Mouse (Mus musculus) right cerebral cortex, postnatal 4 days (tissue): ENCODE measurements around the gene Anapc13.

Experiments
- DNase-seq: peaks from one replicate; pipeline ENCODE4 v3.0.0-alpha.2; 2022

The Anapc13 gene

DNA sequence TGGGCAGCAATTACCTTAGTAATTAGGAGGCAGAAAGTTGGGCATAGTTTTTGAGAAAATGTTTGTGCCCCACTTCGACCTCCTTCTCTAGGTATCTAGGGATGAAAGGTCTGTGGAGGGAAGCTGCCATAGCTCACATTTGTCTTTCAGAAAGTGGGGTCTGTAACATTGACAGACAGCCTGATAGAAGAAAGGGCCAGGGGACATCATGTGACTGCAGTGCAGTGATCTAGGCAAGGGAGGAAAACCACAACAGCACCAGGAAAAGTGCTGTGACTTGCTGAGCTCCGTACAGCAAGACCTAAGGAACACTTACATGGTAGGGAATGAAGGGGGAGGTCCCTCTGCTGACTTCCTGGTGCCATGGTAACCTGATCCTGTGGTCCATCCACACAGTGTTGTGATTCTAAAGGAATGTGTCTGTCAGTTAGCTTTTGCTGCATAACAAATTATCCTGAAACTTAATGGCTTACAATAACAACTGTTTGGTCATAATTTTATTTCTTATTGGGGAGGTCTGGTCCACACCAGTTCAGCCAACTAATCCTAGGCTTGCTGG is 5.6 kb downstream of the Anapc13 start:
- DNase-seq = no peak

DNA sequence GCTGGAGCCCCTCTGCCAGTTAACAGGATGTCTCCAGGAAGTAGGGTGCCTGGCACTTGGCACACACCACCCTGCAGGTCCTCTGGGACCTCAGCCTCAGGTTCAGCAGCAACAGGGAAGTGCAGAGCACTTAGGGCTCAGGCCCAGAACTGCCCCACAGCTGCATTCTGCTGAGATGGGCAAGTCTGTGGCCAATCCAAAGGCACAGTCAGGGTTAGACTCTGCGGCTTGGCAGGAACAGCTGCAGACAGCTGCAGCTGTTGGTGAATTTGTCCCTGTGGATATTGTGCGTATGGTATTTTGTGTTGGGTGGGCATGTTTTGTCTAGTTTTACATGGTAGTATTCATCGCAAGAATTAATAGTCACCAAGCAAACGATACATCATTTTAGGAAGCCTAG is 6.1 kb downstream of the Anapc13 start:
- DNase-seq = no peak

DNA sequence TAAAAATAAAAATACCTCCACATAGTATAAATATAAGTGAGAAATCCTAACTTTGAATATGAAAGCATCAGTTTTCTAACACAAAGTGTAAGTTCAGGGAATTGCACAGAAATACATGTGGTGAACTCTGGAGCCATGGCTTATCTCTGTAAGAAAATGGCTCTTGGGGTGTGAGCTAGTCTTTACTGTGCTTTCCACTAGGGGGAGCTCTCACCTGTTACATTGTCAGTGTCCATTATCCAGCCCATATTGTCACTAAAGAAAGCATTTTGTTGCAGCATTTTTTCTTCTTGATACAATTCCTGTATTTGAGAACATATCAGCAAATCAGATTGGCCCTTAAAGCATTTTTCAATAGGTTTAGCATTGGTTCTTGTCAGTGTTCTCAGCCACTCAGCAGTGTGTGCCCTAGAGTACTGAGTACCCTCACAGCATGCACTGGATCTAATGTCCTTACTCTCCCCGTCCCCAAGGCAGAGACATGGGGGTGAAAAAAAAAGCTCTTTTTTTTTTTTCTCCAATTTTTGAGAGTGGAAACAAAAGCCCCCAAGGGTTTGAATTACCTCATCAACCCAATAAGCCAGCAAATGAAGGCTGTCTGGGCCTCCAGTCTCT is 6.9 kb downstream of the Anapc13 start:
- DNase-seq = peak; percentile 32

DNA sequence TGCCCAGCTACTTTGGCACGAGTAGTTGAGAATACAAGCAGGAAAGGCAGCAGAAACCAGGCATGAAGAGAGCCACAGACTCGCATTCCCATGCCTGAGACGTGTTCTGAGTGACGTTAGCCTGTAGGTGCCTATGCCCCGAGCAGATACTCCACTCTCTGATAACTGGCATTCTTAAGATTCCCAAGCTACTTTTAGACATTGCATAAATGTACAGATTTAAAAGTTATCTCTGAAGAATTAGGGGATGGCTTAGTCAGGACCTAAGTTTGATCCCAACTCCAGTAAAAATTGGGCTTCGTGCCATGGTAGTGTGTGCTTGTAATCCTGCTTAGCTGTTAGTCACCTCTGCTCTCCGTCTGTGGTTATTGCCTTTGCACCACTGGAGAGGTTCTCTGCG is 8.4 kb downstream of the Anapc13 start:
- no peak for DNase-seq

DNA sequence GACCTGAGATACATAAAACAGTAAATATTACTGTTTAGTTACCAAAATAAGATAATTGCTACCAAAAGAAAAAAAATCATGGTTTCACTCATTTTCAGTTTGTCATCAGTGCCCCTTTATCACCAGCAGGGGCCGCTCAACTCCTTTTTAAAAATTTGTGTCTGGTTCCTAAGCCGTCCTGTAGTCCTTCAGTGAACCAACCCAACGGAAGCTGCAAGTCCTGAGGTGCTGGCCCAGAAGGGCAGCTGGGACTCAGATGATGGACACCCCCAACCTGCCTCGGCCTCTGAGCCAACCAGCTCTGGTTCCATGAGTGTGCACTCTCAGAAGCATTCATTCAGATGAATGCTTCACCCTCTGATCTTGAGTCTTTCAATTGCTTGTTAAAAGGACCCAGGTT is 10.5 kb downstream of the Anapc13 start:
- DNase-seq = peak; percentile 68

DNA sequence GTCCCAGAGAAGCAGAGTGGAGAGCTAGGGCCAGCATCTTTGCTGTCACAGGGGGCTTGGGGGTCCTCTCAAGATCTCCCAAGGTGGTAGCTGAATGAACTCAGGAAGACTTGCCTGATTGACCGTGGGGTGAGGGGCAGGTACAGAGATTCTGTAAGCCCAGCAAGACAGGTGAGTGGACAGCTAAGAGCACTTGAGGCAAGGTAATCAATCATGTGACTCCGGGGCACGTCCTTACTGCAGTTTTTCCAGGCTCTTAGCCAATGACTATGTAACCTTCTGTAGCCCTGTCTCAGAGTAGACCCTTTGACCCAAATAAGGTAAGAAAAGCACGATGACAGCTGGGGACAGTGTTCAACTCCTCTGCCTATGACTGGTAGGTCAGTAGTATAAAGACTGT is 11.0 kb downstream of the Anapc13 start:
- no peak for DNase-seq

DNA sequence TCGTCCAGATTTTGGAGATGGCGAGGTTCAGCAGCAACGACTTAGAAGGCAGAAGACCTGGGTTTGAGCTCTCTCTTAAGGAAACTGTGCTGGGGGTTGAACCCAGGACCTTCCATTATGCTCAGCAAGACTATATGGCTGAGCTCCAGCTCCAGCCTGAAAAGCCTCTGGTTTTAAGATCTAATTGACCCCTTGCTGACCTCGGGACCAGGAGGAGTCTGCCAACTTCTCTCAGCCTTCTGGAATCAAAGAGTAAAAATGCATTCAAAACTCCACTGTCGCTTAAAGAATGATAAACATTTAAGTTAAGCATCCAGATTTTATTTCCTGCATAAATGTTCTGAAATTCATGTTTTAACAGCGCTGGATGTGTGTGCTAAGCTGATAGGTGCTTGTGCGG is 12.9 kb downstream of the Anapc13 start:
- no peak for DNase-seq

DNA sequence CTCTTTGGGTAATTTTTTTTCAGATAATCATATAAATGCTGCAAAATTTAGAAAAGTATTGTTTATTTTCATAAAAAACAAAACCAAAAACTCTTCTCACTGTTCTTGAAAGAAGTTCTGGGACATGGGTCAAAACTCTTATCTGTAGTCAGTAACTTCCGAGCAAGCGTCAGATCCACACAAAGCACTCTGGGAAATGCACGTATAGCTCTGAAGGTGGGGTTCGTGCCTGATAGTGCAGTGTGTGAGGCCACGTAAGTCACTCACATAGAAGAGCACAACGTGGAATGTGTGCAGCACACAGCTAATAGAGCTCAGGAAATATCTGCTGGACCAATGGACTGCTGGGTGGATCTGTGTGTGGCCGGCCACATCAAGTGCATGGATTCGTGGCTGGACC is 13.4 kb downstream of the Anapc13 start:
- no peak for DNase-seq

DNA sequence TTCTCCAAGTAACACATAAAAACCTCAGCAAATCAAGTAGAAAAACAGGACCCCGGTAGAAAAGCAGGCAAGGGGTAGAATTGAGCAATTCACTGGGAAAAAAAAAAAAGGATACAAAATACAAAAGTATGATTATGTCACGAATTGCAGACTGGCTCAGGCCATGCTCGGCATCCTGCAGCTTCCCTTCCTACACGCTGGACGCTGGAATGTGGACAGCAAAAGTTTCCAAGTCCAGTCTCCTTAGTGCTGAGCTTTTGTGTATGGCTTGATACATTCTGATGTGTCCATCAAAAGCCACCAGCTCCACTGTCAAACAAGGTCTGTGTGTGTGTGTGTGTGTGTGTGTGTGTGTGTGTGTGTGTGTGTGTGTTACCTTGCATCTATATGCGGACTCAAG is 15.4 kb downstream of the Anapc13 start:
- DNase-seq = no peak

DNA sequence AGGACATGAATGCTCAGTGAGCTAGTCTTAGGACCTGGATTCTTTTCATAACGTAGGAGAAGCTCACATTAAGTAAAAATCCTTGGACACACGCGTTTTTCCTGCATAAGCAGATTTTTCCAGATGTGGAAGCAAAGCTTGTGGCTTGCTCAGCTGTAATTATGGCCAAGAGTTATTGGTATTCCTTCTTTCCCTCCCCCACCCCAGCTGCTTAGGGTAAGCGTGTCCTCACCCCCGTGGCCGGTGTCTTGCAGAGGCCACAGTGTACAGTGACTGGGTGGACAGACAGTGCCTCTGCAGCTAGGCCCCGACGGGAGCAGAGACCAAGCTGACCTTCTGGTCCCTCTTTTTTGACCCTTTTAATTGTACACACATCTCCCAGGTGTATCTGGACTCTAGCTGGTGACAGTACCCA is 17.0 kb downstream of the Anapc13 start:
- DNase-seq = no peak

DNA sequence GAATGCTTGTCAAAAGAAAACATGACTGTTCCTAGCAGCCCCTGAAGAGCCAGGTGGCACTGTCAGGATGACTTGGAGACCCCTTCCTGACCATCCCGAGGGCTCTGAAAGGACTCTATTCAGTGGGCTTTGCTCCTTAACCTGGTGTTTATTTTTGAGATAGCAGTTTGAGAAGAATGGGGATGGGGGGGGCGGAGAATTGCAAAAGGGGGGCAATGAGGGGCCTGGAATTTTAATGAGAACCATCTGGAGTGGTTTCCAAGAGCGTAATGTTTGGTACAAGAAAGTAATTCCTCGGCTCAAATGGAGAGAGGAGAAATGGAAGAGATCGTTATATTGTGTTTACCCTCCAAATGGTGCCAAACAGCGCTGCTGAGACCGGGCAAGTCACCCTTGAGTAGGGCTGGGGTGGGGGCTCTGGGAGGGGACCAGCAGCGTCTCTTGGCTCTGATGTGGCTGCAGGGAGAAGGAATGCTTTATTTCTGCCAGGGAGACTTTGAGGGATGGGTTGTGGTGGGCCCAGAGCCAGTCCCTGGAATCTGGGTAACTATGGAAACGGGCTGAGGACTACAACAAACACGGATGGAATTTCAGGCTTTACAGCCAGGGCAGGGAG is 17.5 kb downstream of the Anapc13 start:
- peak; percentile 73 for DNase-seq

DNA sequence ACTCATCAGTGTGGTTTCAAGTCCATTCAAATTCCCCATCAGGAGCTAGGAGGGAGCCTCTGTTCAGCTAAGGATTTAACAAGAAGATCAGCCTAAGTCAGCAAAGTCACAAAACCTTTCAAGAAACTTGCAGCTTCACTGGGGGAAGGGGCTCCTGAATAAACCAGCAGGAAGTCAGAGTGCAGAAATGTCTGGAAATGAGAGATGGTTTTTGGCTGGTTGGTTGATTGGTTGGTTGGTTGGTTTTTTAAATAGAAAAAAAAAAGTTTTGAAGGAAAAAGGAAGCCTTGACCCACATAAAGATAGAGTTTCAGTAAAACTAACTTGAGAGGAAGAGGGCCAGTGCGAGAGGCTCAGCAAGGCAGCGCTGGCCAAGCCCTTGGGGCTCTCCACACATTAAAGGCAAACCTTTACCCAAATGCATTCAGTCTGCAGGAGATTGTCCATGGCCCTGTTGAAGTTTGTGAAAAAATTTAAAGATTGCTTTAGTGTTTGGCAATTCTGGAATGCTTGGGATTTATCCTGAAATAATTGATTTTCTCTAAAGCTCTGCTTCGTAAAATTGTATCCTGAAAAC is 19.1 kb downstream of the Anapc13 start:
- no peak for DNase-seq

DNA sequence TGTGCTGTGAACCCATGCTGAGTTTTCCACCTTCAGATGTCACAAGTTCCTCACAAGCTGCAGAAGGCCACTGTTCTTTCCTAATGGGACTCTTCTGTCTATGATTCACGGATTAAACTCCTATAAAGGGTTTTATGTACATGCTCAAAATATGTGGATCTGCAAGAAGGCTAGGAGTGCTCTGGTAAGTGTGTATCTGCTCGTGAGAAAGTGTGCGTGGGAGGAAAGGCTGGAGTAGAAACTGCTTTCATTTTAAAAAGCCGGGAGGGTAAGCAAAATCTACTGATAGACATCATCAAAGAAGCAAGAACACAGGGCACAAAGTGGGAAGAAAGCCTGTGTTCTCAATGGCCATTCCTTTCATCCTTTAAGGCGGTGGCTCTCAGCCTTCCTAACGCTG is 20.9 kb downstream of the Anapc13 start:
- no peak for DNase-seq

DNA sequence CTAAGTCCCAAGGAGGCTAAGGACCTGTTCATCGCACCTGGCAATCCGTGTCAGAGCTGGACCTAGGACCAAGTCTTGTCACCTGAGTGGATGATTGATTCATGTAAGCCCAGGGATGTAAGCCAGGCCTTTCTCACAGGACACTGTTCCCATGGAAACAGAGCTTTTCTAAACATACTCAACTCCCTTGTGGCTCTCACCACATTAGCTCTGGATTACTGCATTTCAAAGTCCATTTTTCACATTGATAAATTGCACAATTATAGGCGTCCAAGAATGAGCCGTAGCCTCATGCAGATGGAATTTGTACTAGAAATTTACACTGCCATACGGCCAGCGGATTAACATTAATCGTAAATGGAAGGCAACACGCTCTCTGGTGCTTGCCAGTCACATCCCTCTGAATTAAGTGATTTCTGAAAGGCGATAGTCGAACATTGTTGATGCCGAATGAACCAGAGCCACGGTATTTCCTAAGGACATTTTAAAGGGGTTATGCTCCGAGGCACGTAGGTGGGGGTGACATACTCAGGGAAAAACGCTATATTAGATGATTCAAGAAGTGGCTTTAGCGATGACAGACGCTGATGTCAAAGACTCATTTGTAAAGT is 23.9 kb downstream of the Anapc13 start:
- DNase-seq = no peak

DNA sequence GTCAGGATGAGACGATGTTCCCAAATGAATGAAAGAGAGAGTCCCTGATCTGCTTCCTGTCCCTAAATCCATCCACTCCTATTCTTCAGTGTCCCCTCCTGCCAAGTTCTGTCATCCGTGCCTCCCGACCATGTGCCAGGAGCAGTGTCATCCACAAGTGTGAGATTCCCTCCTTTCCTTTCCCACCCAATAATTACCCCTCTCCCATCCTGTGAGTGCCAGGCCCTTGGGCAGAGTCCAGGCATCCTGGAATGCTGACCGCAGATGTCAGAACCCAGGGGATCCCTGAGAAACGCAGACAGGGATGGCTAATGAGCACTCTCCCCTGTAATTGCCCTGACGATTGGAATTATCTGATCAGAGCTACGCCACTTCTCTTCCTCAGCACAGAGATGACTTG is 24.5 kb downstream of the Anapc13 start:
- no peak for DNase-seq

DNA sequence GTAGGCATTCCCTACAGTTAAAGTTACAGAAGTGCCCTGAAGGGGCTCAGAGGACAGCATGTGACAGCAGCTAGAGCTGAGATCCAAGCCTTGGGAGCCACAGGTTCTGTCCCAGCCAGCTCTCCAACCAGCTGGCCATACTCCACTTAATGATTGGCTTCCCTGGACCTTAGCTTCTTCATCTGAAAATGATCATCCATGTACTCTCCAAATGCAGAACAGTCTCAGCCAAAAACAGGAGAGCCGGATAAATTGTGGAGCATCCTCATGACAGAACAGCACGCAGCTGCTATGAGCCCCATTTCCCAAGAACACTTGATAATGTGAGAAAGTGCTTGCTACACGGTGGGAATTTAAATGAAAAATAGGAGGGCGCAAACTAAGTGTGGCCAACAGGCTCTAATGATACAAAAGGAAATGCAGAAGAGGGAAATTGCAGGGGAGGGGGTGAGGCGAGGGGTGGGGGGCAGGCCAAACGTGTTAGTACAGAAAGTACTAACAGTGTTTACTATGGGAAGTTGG is 25.2 kb downstream of the Anapc13 start:
- DNase-seq = no peak

DNA sequence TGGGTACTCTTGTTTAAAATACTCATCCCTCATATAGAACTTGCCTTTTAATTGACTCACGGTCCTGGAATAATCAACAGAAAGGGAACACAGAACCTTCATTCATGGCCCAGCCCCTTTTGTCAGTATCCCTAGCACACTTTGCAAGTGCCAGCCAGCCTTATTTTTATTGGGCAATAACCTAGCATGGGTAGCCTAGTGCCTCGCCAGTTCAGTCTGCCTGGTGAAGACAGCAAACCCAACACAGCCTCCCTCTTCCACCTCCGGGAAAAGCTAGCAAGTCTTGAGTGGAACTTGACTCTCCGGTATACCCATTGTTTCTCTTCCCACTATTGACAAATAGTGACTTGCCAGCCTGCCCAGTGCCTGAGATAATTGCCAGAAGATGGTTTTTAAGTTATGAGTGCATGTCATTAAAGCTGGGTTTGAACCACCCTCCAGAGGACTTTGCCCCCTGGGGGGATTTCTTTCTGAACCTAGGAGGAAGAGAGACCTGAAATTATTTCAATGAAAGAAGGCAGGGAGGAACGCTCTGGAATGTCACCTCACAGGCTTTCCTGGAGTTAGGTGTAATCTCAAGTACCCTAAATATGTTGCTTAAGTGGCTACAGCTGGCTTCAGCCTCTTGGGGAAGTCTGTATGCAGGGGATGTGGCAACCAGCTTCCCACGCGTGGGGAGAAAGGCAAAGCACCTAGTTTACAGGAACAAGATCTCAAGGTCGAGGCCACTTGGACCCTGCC is 30.4 kb downstream of the Anapc13 start:
- no peak for DNase-seq

DNA sequence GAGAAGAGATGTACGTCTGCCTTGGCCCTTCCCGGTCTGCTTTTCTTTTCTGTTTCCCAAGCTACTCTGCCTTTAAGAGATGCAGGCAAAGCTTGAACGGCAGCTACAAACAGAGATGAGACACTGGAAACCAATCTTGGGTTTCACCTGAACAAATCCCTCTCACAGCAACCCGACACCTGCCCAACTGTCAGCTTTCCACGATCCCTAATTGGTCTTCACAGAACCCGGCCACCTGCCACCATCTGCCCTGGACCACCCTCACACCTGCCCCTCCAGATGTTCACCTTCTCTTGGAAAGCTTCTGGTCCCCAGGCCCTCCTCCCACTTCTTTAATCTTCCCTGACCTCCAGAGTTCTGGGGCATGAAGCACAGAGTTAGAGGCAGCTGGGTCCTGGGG is 42.0 kb downstream of the Anapc13 start:
- no peak for DNase-seq

DNA sequence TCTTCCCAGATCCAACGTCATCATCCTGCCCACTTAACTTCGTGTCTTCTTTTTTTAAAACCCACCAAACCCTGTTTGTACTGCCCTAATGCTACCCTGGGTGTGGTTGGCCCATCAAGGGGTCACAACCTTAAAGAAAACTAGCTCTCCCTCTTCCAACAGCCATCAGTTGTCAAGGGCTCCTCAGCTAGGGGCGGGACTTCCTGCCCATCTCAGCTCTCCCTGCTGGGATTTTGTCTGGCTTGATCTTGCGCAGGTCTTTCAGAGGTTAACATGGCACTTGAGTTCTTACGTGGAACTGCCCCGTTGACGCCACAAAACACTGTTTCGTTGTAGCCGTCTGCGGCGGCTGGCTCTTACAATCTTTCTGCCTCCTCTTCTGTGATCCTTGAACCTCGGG is 42.8 kb downstream of the Anapc13 start:
- DNase-seq = no peak

DNA sequence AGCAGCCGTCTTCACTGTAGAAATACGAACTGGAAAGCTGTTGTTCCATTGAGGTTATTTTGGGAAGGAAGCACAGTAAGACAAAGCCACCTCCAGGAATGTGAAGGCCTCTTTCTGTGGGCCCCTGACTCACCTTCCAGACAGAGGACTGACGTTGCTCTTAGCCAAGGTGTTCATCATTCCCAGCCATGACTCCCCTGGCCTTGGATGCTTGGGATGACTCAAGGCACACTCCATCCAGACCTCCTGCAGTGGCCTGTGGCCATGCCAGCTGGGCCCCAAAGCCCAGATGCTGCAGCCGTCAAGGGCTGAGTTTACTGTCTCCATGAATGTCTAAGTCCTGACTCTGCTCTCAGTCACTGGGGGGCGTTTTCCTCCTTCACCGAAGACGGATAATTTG is 47.3 kb downstream of the Anapc13 start:
- no peak for DNase-seq

DNA sequence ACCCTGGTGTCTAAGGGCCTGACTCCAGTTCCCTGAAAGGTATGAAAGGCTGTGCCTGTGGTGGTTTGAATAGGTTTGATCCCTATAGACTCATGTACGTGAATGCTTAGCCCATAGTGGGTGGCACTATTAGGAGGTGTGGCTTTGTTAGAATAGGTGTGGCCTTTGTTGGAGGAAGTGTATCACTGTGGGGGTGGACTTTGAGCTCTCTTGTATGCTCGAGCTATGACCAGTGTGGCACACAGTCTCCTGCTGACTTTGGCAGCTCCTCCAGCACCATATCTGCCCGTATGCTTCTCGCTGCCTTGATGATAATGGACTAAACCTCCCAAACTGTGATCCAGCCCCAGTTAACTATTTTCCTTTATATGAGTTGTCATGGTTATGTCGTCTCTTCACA is 49.8 kb downstream of the Anapc13 start:
- no peak for DNase-seq

DNA sequence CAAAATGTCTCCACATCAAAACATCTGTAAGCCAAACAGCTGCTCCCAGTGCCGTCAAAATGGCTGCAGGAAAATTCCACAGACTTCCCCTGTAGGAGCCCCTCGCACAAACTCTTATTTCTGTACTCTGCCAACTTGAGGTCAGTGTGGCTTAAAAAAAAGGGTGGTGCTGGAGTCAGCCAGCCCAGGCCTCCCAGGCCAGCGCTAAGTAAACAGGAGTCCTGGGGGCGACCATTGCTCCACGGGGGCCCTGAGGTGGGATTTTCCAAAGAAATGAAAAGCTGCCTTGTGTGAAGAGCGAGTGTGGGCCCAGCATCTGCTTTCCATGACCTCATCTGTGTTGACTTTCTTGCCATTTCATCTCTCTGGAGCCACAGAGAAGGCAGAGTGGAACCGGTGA is 55.4 kb downstream of the Anapc13 start:
- no peak for DNase-seq
